Mouse (Mus musculus) neutrophil, adult 5-6 weeks (primary cell): ENCODE data around the gene Fdps. TPM values are rescaled to one million over a fixed set of nuclear protein-coding genes. Genes with fewer than 3 reads are reported as not detected.

Source experiments
- ATAC-seq: fragments of 151-379, 151-347 bp; 2 replicates; pipeline ENCODE4 v1.8.0; 2017; ENCODE audit warnings: mild to moderate bottlenecking, moderate TSS enrichment; ENCODE audit not compliant: insufficient number of reproducible peaks, poor library complexity, low FRiP score, severe bottlenecking; ENCODE audit errors: extremely low read depth
- total RNA-seq: library from RNA; stranded (forward); fragments of 200-1000 nt; gene quantifications from 2 replicates; pipeline ENCODE4 v1.2.3, GENCODE M21; 2017

The Fdps gene
- total RNA-seq, result 20.7 and 26.5 TPM in 2 replicates

DNA sequence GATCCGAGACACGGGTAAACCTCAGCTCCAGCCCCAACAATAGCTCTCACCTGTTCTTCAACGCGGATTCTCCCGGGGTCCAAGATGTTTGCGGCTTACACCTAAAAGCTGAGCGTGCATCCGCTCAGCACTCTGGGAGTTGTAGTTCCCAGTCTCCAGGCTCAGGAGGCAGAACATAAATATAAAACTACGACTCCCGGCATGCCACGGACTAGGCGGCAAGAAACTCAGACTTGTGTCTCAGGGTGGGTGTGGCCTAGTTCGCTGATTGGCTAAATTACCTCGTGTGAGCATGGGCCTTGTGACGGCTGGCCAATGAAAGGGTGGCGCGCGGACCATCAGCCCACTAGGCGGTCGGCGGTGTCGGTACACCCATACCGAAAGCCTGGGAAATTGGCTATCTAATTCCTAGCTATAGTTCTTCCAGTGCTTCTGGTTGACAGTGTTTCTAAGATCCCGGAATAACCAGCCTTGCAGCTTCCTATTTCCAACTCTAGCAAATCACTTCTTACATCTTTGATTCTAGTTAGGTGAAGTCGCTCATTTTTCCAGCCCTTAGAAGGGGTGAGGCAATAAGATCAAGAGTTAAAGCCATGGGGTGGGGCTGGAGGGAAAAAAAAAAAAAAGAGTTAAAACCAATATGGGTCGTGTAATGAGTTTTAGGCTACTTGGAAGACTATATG lies at the start of gene Fdps:
Fdps (minus strand) TSS at position 148 of the 683 bp plus-strand sequence.
- peak; percentile 99 for ATAC-seq

DNA sequence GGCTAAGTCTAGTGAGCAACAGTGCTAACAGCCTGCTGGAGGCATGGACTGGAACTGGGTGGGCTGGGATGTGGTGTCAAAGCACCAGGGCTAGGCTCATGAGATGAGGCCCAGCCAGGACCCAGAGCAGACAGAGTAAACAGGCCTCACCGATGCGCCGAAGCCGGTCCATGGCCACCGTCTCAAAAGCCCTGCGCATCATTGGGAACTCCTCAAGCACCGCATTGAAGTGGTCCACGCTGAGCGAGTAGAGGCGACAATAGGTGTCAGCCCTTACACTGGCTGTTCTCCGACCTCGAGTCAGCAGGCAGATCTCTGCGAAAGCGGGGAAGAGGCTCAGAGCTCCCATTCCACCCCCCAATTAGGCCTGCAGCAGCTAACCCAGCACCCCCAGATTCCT lies 46.8 kb upstream of the Fdps start:
- ATAC-seq, result no peak

DNA sequence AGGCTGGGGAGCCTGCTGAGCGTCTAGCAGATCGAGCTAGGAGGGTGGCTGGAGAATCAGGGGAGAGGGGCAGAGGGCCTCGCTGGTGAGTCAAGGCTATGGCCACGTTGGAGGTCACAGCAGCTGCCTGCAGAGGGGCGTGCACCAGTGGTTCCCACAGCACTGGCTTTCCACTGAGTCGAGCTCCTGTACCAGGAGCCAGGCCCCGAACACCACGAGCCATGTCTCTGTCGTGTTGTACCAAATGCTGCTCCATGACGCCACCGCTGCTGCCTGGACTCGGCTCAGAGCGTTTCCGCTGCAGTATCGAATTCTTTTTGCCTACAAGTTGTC lies 46.2 kb upstream of the Fdps start:
- ATAC-seq, result no peak

DNA sequence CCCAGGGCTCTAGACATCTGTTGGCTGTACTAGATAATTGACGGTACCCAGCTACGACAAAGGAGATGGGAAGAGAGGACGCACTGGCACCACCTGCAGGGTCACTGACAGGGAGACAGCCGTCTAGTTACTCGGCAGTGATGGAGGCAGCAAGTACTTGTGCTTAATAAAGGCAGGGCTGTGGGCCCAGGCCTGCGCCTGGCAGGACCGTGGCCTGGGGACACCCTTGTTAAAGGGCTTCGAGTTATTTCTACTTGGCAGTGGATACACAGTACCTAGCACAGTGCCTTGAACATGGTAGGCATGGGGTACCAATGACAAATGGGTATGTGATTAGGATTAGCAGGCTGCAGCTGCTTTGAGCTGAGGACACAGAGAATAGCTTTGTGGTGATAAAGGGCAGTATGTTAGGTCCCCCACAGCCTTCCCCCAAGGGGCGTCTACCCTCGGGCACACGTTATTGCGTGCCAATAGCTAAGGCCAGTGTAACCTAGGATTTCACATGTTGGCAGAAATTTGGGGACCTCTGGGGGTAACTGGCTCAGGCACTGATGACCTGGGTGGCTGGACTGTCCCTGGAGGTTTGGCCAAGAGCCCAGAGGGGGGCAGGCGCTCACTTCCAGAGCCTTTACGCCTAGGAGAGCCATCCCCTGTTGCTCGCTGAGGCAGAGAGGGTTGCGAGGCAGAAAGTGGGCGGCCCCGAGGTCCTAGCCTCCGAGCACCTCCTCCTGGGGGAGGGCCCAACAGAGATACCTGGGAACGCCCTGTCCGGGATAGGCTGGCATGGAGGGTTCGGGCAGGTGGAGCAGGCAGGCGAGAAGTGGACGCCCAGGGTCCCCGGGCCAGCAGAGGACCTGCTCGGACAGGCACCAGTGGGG lies 45.6 kb upstream of the Fdps start:
- ATAC-seq, result no peak

DNA sequence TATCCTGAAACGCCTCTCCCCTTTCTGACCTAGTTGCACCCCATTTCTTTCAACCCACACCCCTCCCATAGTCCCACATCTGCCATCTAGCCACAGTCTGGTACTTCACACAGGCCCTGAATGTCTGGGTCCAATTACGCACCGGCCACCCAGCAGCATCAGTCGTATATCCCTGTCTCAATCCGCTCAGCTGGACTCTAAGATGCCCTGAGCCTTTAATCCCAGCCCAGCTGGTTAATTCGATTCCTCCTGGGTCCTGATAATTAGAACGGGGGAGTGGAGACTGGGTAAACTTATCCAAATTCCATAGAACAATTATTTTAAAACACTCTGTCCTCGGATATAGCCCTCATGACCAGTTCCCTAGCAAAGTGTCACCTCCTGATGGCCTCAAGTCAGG lies 43.8 kb upstream of the Fdps start:
- no peak for ATAC-seq

DNA sequence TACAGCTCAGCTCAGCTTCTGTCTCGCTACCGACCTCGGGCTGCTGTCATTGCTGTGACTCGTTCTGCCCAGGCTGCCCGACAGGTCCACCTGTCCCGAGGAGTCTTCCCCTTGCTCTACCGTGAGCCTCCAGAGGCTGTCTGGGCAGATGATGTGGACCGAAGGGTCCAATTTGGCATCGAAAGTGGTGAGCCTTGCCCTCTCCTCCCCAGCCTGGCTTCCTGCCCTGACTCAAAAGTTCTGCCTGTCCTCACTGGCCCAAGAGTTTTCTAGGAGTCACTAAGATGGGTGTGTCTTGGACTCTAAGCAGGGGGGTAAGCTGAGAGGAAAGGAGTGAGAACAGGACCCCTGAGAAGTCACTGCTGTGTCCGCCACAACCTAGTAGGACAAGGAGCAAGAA lies 43.1 kb upstream of the Fdps start:
- no peak for ATAC-seq

DNA sequence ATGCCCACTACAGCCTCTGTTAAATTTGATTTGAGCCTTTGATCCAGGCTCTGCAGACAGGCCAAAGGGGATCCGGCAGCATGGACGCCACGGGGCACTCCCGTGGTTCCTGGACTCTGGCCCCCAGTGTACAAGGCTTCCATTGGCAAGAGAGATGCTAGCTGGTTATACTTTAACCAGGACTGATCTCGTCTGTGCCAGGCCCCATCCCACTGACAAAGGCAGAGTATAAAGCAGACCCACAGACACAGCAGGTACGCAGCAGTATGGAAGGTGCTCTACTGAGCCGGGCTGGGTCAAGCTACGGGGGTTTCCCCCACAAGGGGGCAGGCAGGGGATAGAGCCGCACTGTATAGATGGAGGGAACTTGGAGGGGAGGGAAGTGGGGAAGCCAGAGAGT lies 34.6 kb upstream of the Fdps start:
- ATAC-seq, result no peak

DNA sequence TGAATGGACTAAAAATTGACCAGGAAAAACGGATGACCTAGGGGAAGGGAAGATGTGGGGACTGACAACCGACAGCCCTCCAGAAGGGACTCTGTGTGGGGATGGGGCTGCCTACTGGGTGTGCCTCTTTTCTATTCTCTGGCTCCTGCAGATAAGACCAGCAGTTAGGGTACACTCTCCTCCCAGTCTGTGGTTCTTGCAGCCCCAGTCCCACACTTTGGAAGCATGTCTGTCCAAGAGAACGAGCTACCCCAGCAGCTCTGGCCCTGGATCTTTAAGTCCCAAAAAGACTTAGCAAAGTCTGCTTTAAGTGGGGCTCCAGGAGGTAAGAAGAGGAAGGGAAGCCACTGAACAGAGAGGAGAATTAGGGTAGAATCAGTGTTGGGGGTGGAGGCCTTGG lies 34.2 kb upstream of the Fdps start, which contains the start of gene Pklr:
Pklr (plus strand) TSS at position 185 of the 400 bp plus-strand sequence.
- ATAC-seq, result no peak

DNA sequence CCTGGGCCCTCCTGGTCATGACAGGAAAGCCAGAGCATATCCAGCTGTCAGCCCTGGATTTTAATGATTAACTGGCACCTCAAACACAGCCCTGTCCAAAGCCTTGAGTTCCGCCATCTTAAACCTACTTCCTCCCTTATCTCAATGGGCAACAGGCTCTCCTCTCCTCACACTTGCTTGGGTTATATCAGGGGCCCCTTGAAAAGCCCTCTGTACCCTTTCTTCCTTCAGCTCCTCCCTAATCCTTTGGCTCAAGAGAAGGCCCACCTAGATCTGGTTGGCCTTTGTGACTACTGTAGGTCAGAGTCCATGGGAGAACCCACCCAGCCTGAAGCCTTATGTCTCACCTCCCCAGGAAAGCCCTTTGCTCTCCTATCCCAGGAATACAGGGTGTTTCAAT lies 32.0 kb upstream of the Fdps start:
- no peak for ATAC-seq

DNA sequence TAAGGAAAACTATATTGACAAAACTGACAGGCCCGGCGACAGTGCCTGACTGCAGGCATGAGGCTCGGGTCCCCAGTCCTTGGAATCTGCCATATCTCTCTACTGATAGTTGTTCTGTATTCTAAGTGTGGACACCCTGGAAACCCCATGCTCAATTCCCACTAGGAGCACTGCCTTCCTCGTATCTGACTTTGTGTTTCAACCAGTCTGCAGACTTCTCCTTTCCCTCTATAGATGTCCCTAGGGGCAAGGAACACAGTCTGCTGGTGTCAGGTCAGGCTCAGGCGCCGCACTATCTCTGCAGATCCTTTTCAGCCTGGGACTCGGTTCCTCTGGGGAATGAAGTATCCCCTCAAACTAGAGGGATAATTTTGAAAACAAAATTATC lies 31.3 kb upstream of the Fdps start:
- no peak for ATAC-seq

DNA sequence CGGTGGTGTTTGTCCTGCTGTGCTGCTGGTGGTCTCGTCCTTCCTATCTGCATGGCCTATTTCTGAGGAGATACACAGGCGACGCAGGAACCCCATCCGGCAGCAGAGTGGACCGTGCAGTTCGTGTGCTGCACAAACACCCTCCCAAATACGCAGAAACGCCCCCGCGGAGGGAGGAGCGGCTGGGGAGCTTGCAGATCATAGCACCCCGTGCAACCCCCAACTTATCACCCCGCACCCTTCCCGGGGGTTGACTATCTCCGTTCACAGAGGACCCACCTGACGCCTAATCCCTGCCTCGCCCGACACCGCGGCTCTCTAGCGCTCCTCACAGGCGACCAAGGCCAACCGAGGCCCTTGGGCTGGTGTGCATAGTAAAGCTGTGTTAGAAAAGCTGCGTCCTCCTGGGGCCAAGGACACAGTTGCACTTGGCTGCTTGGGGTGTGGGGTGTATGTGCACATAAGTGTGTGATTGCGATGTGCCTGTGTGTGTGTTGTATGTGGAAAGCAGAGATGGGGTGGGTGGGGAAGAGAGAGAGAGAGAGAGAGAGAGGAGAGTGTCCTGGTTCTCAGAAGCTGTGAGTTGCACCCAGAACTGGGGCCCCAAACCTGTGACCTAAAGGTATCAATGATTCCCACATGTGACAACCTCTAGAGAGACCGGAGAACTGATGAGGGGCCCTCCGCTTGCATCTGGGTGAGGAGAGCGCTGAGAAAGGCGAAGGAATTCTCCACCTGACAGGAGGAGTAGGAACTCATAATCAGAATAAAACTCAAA lies 30.7 kb upstream of the Fdps start:
- ATAC-seq, result no peak

DNA sequence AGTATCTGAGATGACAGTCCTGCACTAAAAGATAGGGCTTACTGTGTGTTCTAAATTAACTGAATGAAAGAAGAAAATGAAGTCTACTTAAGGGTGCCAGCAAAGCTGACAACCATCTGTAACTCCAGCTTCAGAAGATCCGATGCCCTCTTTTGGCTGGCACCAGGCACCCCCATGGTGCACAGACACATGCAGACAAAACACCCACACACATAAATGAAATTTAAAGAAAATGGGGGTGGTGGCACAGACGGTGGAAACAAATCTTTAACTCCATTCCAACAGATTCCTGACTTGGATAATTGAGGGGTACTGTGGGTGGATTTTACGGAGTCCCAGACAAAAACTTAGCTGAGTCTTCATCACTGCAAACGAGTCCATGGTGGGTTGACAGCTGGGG lies 30.1 kb upstream of the Fdps start:
- ATAC-seq, result no peak

DNA sequence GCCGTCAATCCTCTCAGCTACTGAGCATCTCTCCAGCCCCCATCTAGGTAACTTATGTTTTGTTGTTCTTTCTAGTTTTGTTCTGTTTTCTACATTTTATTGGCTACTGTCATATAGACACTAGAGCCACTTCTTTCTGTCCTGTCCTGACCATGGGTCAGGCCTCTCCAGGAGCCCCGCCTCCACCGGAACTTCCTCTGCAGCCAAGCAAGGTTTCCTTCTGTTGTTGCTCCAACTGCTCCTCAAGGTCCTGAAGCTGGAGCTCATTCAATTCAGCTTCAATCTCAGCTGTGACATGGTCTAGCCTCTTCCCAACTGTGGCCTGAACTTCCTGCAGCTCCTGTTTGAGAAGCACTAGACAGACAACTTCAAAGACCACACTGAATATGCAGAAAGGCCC lies 28.1 kb upstream of the Fdps start:
- no peak for ATAC-seq

DNA sequence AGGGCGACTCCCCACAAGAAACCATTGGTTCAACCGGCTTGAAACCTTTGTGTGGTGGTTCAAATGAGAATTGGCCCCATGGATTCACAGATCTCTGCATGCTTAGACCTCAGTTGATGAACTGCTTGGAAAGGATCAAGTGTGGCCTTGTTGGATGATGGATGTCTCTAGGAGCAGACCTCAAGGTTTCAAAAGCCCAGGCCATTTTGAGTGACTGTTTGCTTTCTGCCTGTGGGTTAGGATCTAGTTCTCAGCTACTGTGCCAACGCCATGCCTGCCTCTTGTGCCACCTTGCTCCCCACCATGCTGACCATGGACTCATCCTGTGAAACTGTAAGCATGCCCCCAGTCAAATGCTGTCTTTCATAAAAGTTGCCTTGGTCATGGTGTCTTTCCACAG lies 24.2 kb upstream of the Fdps start:
- ATAC-seq, result no peak

DNA sequence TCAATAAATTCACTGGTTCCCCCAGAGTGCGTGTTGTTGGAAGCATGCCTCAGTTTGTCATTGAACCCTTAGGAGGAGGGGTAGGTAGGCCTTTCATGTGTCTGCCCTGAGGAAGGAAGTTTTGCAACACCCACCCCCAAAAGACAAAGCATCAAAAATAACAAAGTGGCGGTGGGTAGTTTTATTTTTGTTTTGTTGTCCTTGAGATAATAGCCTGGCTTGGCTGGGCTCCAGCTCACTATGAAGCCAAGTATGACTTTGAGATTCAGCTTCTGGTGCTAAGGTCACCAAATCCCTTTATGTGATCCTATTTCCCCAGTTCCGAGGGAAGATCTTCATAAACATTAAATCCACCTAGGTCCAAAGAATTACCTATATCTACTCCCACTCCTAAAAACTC lies 22.5 kb upstream of the Fdps start:
- ATAC-seq, result no peak

DNA sequence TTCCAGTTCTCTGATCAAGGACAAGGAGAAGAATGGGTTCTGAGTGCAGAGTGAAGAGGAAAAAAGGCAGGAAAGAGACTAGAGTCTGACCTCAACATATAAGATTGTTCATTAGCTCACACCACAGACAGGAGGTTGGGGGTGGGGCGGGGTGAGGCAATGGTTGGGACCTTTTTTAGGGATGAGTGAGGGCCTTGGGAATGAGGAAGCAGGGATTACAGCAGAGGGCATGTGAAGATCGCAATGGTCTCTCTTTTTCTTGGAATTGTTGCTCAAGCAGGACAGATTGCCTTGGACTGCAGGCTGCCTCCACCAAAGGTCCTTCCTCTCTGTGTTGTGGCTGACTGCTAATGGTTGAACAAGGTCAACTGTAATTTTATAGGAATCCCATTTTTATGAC lies 21.6 kb upstream of the Fdps start:
- no peak for ATAC-seq

DNA sequence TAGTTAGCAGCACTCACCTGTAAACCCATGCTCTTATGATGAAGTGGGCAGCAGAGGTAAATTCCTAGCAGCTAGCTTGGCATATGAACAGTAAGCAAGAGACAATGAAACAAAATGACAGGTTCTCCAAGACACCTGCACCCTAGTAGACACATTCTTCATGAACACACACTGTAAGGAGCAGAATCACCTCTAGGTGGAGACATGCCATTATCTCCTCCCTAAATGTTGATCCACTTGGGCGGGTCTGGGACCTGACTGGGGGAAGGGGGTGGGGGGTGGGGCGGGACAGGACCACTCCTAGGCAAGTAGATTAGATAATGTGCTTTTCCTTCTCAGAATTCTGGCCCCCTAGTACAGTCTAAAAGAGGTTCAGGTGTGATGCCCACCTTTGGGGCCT lies 13.8 kb upstream of the Fdps start:
- ATAC-seq, result no peak

DNA sequence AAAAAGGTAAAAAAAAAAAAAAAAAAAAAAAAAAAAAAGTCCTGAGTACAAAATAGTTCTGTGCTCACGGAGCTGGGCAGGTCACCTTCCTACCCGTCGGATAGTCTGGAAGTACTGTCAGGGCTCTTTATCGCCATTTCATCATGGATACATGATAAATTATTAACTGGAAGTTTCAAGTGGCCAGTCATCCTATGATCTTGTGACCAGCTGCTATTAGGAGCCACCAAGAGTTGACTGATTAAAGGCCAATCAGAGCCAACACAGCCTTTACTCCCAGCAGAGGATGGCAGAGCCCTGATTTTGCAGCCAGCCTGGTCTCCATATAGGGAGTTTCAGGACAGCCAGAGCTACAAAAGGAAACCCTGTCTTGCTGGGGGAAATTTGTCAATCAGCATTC lies 11.3 kb upstream of the Fdps start:
- ATAC-seq, result no peak

DNA sequence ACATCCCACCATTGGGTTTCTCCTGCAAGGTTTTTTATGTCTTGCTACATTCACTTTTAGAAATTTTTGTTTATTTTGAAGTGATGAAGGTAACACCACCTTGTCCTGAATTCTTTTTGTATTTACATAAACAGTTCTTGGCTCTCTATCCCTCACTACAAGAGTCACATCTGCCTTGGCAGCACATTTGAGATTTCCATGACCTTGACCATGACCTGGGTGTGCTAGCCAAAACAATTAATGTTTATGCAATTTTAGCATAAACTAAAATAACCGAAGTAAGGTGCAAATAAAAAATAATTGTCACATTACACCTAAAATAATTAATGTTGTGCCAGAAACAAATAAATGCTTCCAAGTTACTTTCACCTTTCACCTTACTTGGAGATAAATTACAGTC lies 6.4 kb upstream of the Fdps start:
- ATAC-seq, result no peak

DNA sequence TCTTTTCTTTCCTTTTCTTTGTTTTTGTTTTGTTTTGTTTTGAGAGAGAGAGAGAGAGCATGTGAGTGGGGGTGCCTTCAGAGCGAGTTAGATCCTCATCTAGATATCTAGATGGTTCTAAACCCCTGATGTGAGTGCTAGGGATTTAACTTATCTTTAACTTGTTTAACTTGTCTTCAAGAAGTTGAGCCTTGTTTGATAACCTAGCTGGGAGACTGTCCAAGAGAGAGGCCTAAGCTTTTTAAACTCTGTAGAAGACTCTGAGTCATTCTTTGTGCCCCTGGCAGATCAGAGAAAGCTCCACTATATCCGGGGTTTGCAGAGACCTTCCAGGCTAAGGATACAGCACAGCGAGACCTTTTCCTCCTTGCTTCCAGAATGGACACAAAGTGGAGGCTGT lies 5.8 kb upstream of the Fdps start:
- no peak for ATAC-seq
